Mouse (Mus musculus) forebrain, embryonic 13.5 days (tissue): ENCODE data around the gene Ksr2. TPM values are rescaled to one million over a fixed set of nuclear protein-coding genes. Genes with fewer than 3 reads are reported as not detected.

Experiments used
- ATAC-seq: fragments of 200-750 bp; cut with Nextera tagmentation; 2 replicates; pipeline ENCODE4 v1.8.0; 2017
- H3K27ac ChIP-seq: fragments of 300-500 bp; sonication (generic); 2 replicates; pipeline ENCODE4 v1.5.1; 2015; ENCODE audit warnings: inconsistent platforms, mild to moderate bottlenecking, moderate library complexity
- H3K27me3 ChIP-seq: fragments of 300-500 bp; sonication (generic); 2 replicates; pipeline ENCODE4 v1.6.1; 2015; ENCODE audit warnings: mild to moderate bottlenecking, inconsistent platforms
- H3K36me3 ChIP-seq: fragments of 300-500 bp; sonication (generic); 2 replicates; pipeline ENCODE4 v1.6.1; 2015; ENCODE audit warnings: mild to moderate bottlenecking, inconsistent platforms; ENCODE audit not compliant: poor library complexity, severe bottlenecking
- H3K4me1 ChIP-seq: fragments of 300-500 bp; sonication (generic); 2 replicates; pipeline ENCODE4 v1.6.1; 2015; ENCODE audit warnings: inconsistent platforms
- H3K4me2 ChIP-seq: fragments of 300-500 bp; sonication (generic); 2 replicates; pipeline ENCODE4 v1.6.1; 2015; ENCODE audit warnings: inconsistent platforms, mild to moderate bottlenecking, moderate library complexity
- H3K4me3 ChIP-seq: fragments of 300-500 bp; sonication (generic); 2 replicates; pipeline ENCODE4 v1.5.1; 2015; ENCODE audit warnings: mild to moderate bottlenecking, inconsistent platforms
- H3K9ac ChIP-seq: fragments of 300-500 bp; sonication (generic); 2 replicates; pipeline ENCODE4 v1.6.1; 2015; ENCODE audit warnings: mild to moderate bottlenecking, inconsistent platforms
- H3K9me3 ChIP-seq: fragments of 300-500 bp; sonication (generic); replicated peaks from 2 replicates; pipeline ENCODE4 v1.6.1; 2016; ENCODE audit warnings: inconsistent platforms
- WGBS: fragments of 180-500 bp; shearing (Covaris S2); methylation state at CpG from one replicate; pipeline ENCODE4 v1.1.7; 2015; 5-methylcytosine and 5-hydroxymethylcytosine counted together
- polyA plus RNA-seq: library from polyadenylated mRNA; unstranded; fragments of >200 nt; fragmentation: Nextera tagmentation; extraction: Ambion mirVana; gene quantifications from 2 replicates; pipeline ENCODE4 v1.2.1, GENCODE M21; 2015

Ksr2 gene
- polyA plus RNA-seq, 1 experiment from 2014 or later = 2.5 TPM

GRCm38 (mm10) chr5:117492933-117493863, 79.4 kb downstream of the Ksr2 start:
- peaks cover 15% of the 10 kb centered on the region for H3K4me1 ChIP-seq
- 19% methylated on average over 31 of the region's 31 CpGs for WGBS

GRCm38 (mm10) chr5:117493947-117494346, 80.1 kb downstream of the Ksr2 start:
- no peak overlapping the region for H3K9ac ChIP-seq
- peak overlapping the region; percentile 25; the same call in 1 of the 2 replicates for H3K27ac ChIP-seq
- 25% methylated on average over 7 of the region's 7 CpGs for WGBS
- peak overlapping the region; percentile 56 for H3K4me2 ChIP-seq
- 0 out of 2 replicates have a peak, but pooled peaks have one; percentile 45 for ATAC-seq
- no peaks in the 10 kb centered on the region for H3K9me3 ChIP-seq
- H3K36me3 ChIP-seq = no peaks in the 10 kb centered on the region
- H3K4me3 ChIP-seq = peak overlapping the region; percentile 21; the same call in 1 of the 2 replicates
- no peaks in the 10 kb centered on the region for H3K27me3 ChIP-seq
- peaks cover 15% of the 10 kb centered on the region for H3K4me1 ChIP-seq

More at GRCm38 (mm10) chr5:117492933-117493863, 79.4 kb downstream of the Ksr2 start:
- Histone ChIP-seq H3K27me3 (no peaks in the 10 kb centered on the region), H3K9ac (peak overlapping the region; percentile 54), H3K27ac (peak overlapping the region; percentile 44; the same call in 1 of the 2 replicates), H3K4me3 (peak overlapping the region; percentile 21), H3K36me3 (no peaks in the 10 kb centered on the region), H3K9me3 (no peaks in the 10 kb centered on the region), H3K4me2 (peak overlapping the region; percentile 56)
- ATAC-seq = peak; percentile 79

- H3K9me3 ChIP-seq = no peaks in the 10 kb centered on the region
- WGBS = 68% methylated on average over 21 of the region's 21 CpGs
- H3K36me3 ChIP-seq = no peaks in the 10 kb centered on the region
- no peaks in the 10 kb centered on the region for H3K27me3 ChIP-seq
- peaks cover 15% of the 10 kb centered on the region for H3K4me1 ChIP-seq
- no peak for ATAC-seq
- no peak overlapping the region for H3K4me2 ChIP-seq
- H3K27ac ChIP-seq = no peak overlapping the region
- H3K4me3 ChIP-seq = no peak overlapping the region
- H3K9ac ChIP-seq = no peak overlapping the region
Observed at GRCm38 (mm10) chr5:117497084-117497483, 83.3 kb downstream of the Ksr2 start.

- ATAC-seq = no peak
- no peak overlapping the region for H3K4me2 ChIP-seq
- H3K4me3 ChIP-seq = no peak overlapping the region
- WGBS = 88% methylated on average over 5 of the region's 5 CpGs
- no peaks in the 10 kb centered on the region for H3K36me3 ChIP-seq
- no peaks in the 10 kb centered on the region for H3K27me3 ChIP-seq
- H3K27ac ChIP-seq = no peak overlapping the region
- H3K9ac ChIP-seq = no peak overlapping the region
- no peaks in the 10 kb centered on the region for H3K9me3 ChIP-seq
- H3K4me1 ChIP-seq = no peaks in the 10 kb centered on the region
Observed at GRCm38 (mm10) chr5:117502611-117503010, 88.8 kb downstream of the Ksr2 start.

GRCm38 (mm10) chr5:117504431-117504830, 90.6 kb downstream of the Ksr2 start:
- no peak overlapping the region for H3K27ac ChIP-seq
- no peaks in the 10 kb centered on the region for H3K36me3 ChIP-seq
- 93% methylated on average over 5 of the region's 5 CpGs for WGBS
- H3K9ac ChIP-seq = no peak overlapping the region
- H3K9me3 ChIP-seq = no peaks in the 10 kb centered on the region
- H3K4me1 ChIP-seq = no peaks in the 10 kb centered on the region
- no peak overlapping the region for H3K4me3 ChIP-seq
- 0 out of 2 replicates have a peak, but pooled peaks have one; percentile 24 for ATAC-seq
- no peaks in the 10 kb centered on the region for H3K27me3 ChIP-seq
- H3K4me2 ChIP-seq = no peak overlapping the region

- WGBS = 78% methylated on average over 10 of the region's 10 CpGs
- H3K36me3 ChIP-seq = no peaks in the 10 kb centered on the region
- H3K9me3 ChIP-seq = no peaks in the 10 kb centered on the region
- no peak overlapping the region for H3K9ac ChIP-seq
- no peaks in the 10 kb centered on the region for H3K27me3 ChIP-seq
- no peak overlapping the region for H3K27ac ChIP-seq
- peak; percentile 19; the same call in 1 of the 2 replicates for ATAC-seq
- 0 out of 2 replicates have a peak, but pooled peaks cover 5% of the 10 kb centered on the region for H3K4me1 ChIP-seq
- H3K4me2 ChIP-seq = no peak overlapping the region
- no peak overlapping the region for H3K4me3 ChIP-seq
Observed at GRCm38 (mm10) chr5:117505204-117505603, 91.4 kb downstream of the Ksr2 start.

- H3K27ac ChIP-seq = no peak overlapping the region
- H3K4me1 ChIP-seq = 0 out of 2 replicates have a peak, but pooled peaks cover 6% of the 10 kb centered on the region
- ATAC-seq = 0 out of 2 replicates have a peak, but pooled peaks have one; percentile 2
- WGBS = 78% methylated on average over 7 of the region's 7 CpGs
- no peak overlapping the region for H3K4me3 ChIP-seq
- H3K4me2 ChIP-seq = no peak overlapping the region
- no peak overlapping the region for H3K9ac ChIP-seq
- H3K9me3 ChIP-seq = no peaks in the 10 kb centered on the region
- H3K27me3 ChIP-seq = no peaks in the 10 kb centered on the region
- H3K36me3 ChIP-seq = no peaks in the 10 kb centered on the region
Observed at GRCm38 (mm10) chr5:117505769-117506168, 92.0 kb downstream of the Ksr2 start.

- 0 out of 2 replicates have a peak, but pooled peaks have one; percentile 7 for ATAC-seq
- no peaks in the 10 kb centered on the region for H3K36me3 ChIP-seq
- H3K4me2 ChIP-seq = no peak overlapping the region
- WGBS = 33% methylated on average over 13 of the region's 13 CpGs
- no peak overlapping the region for H3K4me3 ChIP-seq
- H3K9me3 ChIP-seq = no peaks in the 10 kb centered on the region
- H3K27me3 ChIP-seq = no peaks in the 10 kb centered on the region
- 0 out of 2 replicates have a peak, but pooled peaks cover 11% of the 10 kb centered on the region for H3K4me1 ChIP-seq
- H3K9ac ChIP-seq = no peak overlapping the region
- H3K27ac ChIP-seq = no peak overlapping the region
Observed at GRCm38 (mm10) chr5:117506406-117506805, 92.6 kb downstream of the Ksr2 start.

- no peak overlapping the region for H3K4me3 ChIP-seq
- H3K9me3 ChIP-seq = no peaks in the 10 kb centered on the region
- no peak overlapping the region for H3K27ac ChIP-seq
- WGBS = 45% methylated on average over 20 of the region's 22 CpGs
- H3K27me3 ChIP-seq = no peaks in the 10 kb centered on the region
- no peak overlapping the region for H3K4me2 ChIP-seq
- ATAC-seq = 0 out of 2 replicates have a peak, but pooled peaks have one; percentile 31
- H3K4me1 ChIP-seq = 0 out of 2 replicates have a peak, but pooled peaks cover 11% of the 10 kb centered on the region
- H3K9ac ChIP-seq = 0 out of 2 replicates have a peak overlapping the region, but pooled peaks have one; percentile 3
- H3K36me3 ChIP-seq = no peaks in the 10 kb centered on the region
Observed at GRCm38 (mm10) chr5:117509511-117510375, 95.9 kb downstream of the Ksr2 start.

GRCm38 (mm10) chr5:117510864-117511263, 97.1 kb downstream of the Ksr2 start:
- ATAC-seq = no peak
- H3K9me3 ChIP-seq = no peaks in the 10 kb centered on the region

GRCm38 (mm10) chr5:117515396-117515795, 101.6 kb downstream of the Ksr2 start:
- 88% methylated on average over 12 of the region's 12 CpGs for WGBS
- no peak for ATAC-seq
- Histone ChIP-seq H3K27me3 (no peaks in the 10 kb centered on the region), H3K9ac (no peak overlapping the region), H3K4me2 (no peak overlapping the region), H3K36me3 (no peaks in the 10 kb centered on the region), H3K4me1 (0 out of 2 replicates have a peak, but pooled peaks cover 6% of the 10 kb centered on the region), H3K9me3 (no peaks in the 10 kb centered on the region), H3K4me3 (no peak overlapping the region), H3K27ac (no peak overlapping the region)

More at GRCm38 (mm10) chr5:117510864-117511263, 97.1 kb downstream of the Ksr2 start:
- WGBS = 82% methylated on average over 10 of the region's 10 CpGs
- H3K36me3 ChIP-seq = no peaks in the 10 kb centered on the region
- H3K9ac ChIP-seq = no peak overlapping the region
- H3K4me1 ChIP-seq = 0 out of 2 replicates have a peak, but pooled peaks cover 11% of the 10 kb centered on the region
- H3K27me3 ChIP-seq = no peaks in the 10 kb centered on the region
- no peak overlapping the region for H3K4me3 ChIP-seq
- H3K4me2 ChIP-seq = no peak overlapping the region
- H3K27ac ChIP-seq = no peak overlapping the region
